Mouse (Mus musculus) liver, postnatal 0 days (tissue): ENCODE data around the gene Cacna2d2.

Experiments
- CTCF ChIP-seq: sonication (generic); IDR thresholded peaks from 2 replicates; pipeline ENCODE4 v1.5.1; 2016; ENCODE audit warnings: antibody characterized with exemption, low read depth
- EP300 ChIP-seq: IDR thresholded peaks from 2 replicates; pipeline ENCODE4 v1.6.1; 2016; ENCODE audit warnings: antibody characterized with exemption, low read depth, mild to moderate bottlenecking

GRCm38 (mm10) chr9:107486086-107486485 is 86.7 kb downstream of the Cacna2d2 start:
- TF ChIP-seq CTCF (no peak), EP300 (no peak)
